Mouse (Mus musculus) layer of hippocampus, adult 18-20 months (tissue): ENCODE measurements around the gene Ncf2. TPM values are rescaled to one million over a fixed set of nuclear protein-coding genes. Genes with fewer than 3 reads are reported as not detected.
"Not testable (repeated sequence)": the region's sequence is repeated elsewhere in the genome, so short reads cannot be mapped to it uniquely, and the experiment has no call there.

Source experiments
- DNase-seq, 2 experiments: peaks; one replicate each; pipeline ENCODE4 v3.0.0; 2022; ENCODE audit warnings: low spot score in 2 of 2
- long read RNA-seq: library from polyadenylated mRNA; stranded (forward); transcript quantifications from one replicate; pipeline ENCODE4 v2.0.0, GENCODE M21; 2021
- total RNA-seq, 2 experiments: library from RNA; stranded (reverse); gene quantifications; 2 replicates each; pipeline ENCODE4 v1.2.3; 2021

Gene Ncf2
- 1 to 10 TPM; 2.7 to 3.4 TPM for total RNA-seq
- long read RNA-seq, partial matches to known transcripts = 1 of 9 reads
- long read RNA-seq, other reads (novel, unspliced or antisense) = 6 of 9 reads

DNA sequence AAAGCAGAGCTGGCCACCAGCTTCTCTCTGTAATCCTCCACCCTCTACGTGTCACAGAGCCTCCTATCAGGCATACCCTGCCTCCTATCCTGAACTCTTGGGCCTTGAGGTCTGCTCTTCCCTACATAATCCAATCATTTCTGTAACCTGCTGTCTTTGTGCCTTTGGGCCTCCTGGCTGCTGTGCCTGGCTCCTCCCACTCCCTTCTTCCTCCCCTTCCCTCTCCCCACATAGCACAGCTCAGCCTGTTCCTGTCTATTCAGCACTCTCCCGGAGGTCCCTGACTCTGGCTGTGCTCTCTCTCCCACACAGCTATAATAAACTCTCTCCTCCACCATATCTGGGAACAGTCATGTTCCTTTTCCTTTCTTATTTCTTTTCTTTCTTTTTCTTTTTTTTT is at the start of gene Ncf2:
Gene Ncf2 (plus strand): TSS at position 298 of the 400 bp plus-strand sequence.
- DNase-seq = no peak

GRCm38 (mm10) chr1:152750312-152750965 is 49.6 kb upstream of the Ncf2 start, which contains the start of gene Apobec4:
Apobec4 (plus strand) TSS chr1:152750551.
- peak in 1 of 2 experiments; percentile 62 for DNase-seq

DNA sequence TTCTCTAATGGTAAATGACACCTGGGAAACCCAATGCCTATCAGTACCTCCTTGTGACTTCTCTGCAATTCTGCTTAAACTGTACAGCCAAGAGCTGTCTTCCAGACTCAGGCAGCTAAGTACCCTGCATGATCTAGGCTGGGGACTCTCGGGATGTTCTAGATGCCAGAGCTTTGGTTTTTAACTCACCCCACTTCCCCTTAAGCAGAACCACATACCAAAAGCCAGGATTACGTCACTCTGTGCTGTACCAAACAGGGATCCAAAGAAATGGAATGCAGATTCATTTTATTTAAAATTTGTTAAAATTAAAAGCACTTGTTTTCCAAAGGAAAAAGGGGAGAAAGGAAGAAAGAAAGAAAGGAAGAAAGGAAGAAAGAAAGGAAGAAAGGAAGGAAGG is 38.2 kb upstream of the Ncf2 start:
- no peak for DNase-seq

DNA sequence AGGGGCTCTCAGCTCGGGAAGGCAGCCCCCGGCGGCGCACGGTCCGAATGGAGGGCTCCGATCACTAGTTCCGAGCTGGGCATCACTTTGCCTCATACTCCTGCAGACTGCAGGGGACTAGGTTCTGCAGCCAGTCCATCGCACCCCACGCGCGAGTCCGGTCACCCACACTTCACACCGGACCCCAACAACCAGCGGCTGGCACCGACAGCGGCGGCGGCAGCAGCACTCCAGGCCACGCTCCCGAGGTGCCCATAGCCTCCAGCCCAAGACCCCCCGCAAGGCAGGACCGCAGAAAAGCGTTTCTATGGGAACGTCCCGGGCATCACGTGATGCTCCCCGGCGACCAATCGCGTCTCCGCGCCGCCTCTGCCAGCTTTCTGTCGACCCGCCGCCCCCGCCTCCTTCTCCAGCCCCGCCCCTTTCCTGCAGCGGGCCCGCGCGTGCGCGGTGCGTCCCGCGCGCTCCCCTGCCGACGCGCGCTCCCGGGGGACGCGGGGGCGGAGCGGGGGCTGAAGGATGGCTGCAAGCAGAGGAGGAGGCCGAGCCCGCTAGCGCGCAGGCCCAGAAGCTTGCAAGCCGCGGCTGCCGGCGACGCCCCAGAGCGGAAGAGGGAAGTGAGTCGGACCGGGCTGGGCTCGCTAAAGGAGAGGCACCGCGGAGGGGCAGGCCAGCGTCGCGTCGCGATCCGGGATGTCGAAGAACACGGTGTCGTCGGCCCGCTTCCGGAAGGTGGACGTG is 33.8 kb upstream of the Ncf2 start, which contains the start of the genes Rgl1 and Arpc5:
Gene Rgl1 (minus strand): TSS at position 320 of the 741 bp plus-strand sequence.
Gene Arpc5 (plus strand): TSS at position 511 of the 741 bp plus-strand sequence.
- peak; percentile 97 to 98 for DNase-seq

DNA sequence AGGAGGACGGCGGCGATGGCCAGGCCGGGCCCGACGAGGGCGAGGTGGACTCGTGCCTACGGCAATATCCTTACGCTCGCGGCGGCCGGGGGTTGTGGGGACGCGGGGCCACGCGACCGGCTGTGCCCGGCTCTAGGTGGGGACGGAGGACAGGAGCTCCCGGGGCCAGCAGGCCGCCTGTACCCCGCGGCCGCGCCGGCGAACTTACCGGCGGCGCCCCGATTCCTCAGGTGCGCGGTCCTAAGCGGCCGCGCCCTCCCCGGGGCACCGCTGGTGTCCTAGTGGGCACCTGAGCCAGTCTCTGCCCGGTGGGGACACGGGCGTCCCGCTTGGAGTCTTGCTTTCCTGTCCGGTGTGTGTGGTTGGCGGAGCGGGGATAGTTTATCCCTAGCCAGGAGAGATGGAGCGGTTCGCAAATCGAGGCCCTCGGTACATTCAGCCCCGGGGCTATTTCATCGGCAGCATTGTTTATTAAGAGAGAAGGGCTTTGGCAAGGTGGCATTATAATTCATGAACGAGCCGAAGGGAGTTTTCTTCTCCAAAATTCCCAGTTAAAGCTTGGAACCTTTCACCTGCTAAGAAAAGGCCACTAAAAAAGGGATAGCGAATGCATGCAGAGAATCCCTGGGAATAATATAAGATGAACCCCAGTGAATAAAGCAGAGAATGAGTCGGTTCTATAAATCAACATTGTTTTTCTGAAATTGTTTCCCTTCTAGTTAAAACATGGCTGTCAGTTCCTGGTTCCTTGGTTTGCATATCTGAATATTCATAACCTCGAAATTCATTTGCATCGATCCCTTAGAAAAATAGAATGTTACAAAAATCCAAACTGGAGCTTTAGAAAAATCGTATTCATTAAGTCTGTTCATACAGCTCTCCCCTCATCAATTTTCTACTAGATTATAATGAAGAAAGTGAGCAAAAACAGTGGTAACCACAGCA is 32.9 kb upstream of the Ncf2 start:
- peak in 1 of 2 experiments; percentile 30 for DNase-seq

DNA sequence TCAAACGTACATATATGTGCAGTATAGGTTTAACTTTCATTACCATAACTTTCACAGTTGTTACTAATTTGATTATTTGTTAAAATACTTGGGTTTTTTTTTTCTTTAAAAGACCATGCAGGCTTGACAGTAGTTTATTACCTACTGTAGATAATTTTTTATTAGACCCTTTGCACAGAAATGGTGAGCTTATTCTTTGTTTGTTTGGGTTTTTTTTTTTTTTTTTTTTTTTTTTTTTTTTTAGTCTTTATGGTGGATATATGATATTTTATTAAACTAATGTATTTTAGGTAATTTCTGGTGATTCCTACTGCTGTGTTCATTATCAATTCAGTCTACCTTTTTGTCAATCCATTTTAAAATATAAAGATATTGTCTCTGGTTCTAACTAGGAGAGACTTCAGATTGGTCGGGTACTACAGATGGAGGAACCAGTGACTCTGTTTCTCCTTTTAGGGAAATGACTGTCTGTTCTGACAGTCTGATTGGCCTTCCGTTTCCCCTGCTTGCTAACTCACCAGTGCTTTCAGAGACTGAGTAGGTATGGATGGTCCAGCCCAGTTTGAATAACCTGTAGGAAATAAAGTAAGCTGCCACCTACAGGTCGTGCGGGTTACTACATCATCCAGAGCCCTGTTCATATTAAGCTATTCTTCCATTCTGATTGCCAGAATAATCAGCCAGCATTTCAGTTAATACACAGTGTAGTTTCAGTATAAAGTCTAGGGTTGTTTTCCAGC is 32.1 kb upstream of the Ncf2 start:
- DNase-seq = peak; percentile 82 to 97

- DNase-seq = peak in 1 of 2 experiments; percentile 61
Observed at GRCm38 (mm10) chr1:152771016-152771415, 29.0 kb upstream of the Ncf2 start.

GRCm38 (mm10) chr1:152774601-152775000 is 25.4 kb upstream of the Ncf2 start:
- not testable (repeated sequence) for DNase-seq

- DNase-seq = peak; percentile 51 to 82
Observed at GRCm38 (mm10) chr1:152779071-152779737, 20.8 kb upstream of the Ncf2 start.

- DNase-seq = no peak
Observed at GRCm38 (mm10) chr1:152784620-152785019, 15.4 kb upstream of the Ncf2 start.

DNA sequence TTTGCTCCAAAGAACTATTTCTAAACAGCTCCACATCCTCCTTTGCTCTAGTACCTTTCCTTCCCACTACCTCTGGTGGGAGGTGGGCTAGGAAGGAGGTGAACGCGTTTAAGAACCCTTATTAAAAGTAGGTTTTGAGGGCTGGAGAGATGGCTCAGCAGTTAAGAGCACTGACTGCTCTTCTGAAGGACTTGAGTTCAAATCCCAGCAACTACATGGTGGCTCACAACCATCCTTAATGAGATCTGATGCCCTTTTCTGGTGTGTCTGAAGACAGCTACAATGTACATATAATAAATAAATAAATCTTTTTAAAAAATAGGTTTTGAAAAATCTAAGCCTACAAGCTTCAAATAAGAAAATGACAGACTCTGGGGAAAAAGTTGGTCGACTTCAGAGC is 14.5 kb upstream of the Ncf2 start:
- DNase-seq = not testable (repeated sequence)

DNA sequence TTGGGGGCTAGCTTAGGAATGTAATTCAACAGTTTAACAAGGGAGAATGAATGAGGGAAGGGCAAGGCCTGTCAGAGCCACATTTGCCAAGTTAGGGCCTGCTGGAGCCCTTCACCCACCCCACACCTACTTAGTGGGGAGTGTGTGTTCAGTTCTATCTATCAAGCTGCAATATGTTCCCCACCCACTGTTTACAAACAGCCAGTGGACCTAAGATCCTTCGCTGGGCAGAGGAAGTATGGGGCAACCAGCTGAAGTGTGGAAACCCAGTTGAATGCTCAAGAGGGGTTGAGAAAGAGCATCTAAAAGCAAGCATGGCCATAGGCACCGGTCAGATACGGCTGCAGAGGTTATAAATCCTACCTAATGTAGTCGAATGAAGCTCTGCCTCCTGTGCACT is 13.0 kb upstream of the Ncf2 start:
- DNase-seq = no peak

GRCm38 (mm10) chr1:152788121-152788660 is 11.8 kb upstream of the Ncf2 start:
- DNase-seq = no peak

DNA sequence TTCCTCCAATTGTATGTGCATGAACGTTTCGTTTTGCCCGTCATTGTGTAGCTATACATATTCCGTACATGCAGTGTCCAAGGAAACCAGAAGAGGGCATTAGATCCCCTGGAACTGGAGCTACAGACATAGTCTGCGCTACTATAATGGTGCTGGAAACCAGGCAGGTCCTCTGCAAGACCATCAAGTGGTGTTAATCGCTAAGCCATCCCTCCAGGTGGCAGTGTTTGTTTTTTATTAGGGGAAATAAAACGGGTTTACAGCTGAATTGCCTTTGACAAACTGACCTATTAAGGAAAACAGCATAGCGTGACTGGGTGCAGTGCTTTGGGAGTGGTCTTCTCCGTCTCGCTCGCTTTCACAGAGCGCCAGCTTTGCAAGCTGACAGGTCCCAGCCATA is 9.7 kb upstream of the Ncf2 start:
- DNase-seq = peak in 1 of 2 experiments; percentile 44

DNA sequence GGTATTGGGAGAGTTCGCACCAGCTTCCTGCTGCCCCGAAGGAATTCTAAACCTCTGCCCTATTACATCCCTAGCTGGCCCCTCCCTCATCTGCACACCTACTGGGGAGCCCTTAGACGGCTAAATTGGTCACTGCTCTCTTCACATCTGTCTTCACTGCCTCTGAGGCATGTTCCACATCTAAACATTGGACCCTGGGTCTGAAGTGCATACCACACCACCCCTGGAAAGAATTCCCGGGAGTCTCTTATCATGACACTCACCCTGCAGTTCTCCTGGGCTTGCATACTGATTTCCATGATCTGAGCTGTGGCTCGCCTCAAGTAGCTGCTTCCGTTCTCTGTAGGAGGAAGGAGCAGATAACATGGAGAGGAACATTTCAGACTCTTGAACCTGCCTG is 9.2 kb upstream of the Ncf2 start:
- DNase-seq = no peak

DNA sequence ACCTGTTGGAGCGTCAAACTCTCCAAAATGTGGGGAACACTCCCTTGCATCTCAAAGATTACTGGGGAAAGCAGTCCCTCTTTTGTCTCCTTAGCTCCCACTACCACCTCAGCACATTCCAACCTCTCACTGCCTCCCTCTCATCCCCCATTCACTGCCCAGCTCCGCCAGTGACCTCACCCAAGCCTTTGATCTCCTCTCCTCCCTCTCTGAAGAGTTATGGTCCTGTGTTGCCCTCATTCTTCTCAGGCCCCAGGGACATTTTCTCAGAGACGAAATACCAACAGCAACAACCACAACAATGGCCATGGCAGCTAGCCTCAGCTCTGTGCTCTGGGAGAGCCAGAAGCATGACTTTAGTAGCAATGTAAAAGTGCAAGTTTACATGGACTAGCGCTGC is 8.7 kb upstream of the Ncf2 start:
- no peak for DNase-seq

DNA sequence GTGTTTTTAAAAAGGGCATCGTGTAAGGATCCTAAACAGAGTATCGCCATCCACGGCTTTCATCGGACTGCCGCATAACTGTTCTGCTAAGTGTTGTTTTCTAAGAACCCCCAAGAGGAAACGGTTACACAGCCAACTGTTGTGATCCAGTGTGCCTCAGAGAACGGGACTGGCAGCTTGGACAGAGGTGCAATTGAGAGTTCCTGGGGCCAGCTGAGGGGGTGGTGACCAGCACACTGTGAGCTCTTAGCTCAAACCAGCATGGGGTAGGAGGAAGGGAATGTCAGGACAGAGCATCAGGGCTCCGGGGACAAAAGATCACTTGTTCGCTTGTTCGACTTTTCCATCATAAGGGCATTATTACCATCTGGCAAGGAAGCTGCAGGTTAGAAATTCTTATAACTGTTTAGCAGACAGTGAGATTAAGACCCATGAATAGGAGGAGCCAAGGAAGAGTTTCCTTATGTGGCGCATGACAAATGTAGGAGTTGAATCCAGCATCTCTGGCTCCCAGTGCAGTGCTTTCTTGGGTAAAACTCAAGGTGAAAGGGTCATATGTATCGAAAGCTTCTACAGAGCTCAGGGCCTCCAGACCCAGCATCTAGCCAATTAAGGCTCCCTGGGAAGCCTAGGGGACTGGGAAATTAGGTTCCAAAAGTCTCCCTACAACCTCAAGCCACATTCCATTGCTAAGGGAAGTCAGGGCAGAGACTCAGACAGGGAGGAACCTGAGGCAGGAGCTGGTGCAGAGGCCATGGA is 7.1 kb upstream of the Ncf2 start:
- DNase-seq = peak in 1 of 2 experiments; percentile 47

- DNase-seq = no peak
Observed at GRCm38 (mm10) chr1:152793495-152794130, 6.4 kb upstream of the Ncf2 start.
